Mouse (Mus musculus): ENCODE data around the gene Crybg2. TPM values are rescaled to one million over a fixed set of nuclear protein-coding genes. Genes with fewer than 3 reads are reported as not detected.

The Crybg2 gene
- polyA plus RNA-seq, 1 experiment from 2014 or later = 7.3 TPM

DNA sequence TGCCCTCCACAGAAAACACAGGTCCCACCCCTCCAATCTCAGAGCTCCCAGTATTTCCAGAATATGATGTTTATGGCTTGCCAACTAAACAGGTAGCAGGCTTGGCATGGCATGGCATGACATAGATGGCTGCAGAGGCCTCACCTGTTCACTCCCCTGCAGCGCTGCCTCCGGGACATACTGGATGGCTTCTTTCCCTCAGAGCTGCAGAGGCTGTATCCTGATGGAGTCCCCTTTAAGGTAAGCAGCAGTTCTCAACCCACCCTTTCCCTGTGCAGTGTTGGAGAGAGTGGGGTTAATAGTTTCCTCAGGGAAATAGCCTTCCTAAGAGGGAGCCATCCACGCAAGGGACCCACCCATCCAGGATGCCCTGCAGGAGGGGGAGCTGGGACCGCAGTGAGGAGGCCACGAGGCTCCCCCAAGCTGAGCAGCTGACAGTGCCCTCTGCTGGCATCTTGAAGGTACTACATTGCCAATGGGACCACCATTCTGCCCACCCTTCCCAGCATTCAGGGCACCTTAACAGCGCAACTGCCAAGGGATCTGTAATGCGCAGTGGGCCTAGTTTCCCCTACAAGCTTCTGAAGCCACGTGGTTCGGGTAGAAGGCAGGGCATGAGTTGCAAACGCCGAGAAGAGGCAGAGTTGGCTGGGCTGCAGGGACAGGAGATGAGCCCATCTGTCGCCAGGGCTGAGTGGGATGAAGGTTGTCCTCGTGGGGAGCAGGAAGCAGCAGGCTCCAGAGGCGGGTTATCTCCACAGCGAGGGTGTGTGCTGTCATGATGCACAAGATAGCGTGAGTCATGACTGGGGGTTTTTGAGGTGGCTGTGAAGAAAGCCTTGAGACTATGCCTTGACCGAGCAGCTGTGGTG is 63.3 kb downstream of the Crybg2 start:
- Histone ChIP-seq H3K9me3 (ENCODE audit: control insufficient read depth, low read depth, low read length) (no peaks in the 10 kb centered on the region), H3K27me3 (ENCODE audit: control insufficient read depth, insufficient read depth, low read length) (no peaks in the 10 kb centered on the region), H3K4me1 (ENCODE audit: control insufficient read depth, insufficient read depth, low read length) (peaks cover 19% of the 10 kb centered on the region), H3K4me2 (replicated peaks; ENCODE audit: low read depth, low read length) (no peak overlapping the region), H3K9ac (replicated peaks; ENCODE audit: low read depth, low read length) (no peak overlapping the region), H3K27ac (ENCODE audit: low read length) (no peak overlapping the region), H3K4me3 (ENCODE audit: low read depth, low read length) (no peak overlapping the region), H3K36me3 (ENCODE audit: control insufficient read depth, insufficient read depth, low read length) (no peaks in the 10 kb centered on the region)
- ATAC-seq (ENCODE audit: insufficient number of reproducible peaks, insufficient read depth, low FRiP score, low read depth) = no peak
- 26% methylated on average over 17 of the region's 17 CpGs for WGBS

DNA sequence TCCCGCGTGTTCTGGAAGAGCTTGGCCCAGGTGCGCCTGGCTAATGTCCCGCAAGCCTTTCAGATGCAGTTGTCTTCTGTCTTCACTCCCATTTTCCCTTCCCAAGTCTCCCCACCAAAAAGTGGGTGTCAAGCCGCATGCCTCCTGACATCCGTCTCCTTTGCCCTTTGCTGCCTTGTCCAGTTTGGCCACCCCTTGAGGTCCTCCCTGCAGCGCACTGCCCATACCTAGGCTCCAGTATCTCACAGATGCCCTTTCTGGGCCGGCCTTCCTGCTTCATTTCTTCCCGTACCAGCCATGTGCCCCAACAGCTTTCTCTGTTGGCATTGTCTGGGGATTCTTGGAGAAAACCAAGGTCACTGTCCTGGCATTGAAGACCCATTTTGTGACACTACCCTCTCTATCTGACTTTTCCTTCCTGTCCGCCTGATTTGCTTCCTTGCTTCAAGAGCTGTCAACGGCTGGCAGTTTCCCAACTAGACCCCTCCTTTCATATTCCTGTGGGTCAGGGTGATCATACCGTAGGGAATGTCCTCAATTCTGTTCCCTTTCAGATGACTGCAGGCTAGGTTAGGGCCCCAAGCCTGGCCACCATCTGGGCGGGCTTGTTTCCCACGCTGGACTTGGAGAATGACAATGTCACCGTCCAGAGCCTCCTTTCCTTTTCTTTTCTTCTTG is 64.9 kb downstream of the Crybg2 start:
- WGBS = 87% methylated on average over 15 of the region's 15 CpGs
- no peak for ATAC-seq (ENCODE audit: insufficient number of reproducible peaks, insufficient read depth, low FRiP score, low read depth)
- no peak overlapping the region for H3K27ac ChIP-seq (ENCODE audit: low read length)
- no peak overlapping the region for H3K4me2 ChIP-seq (replicated peaks; ENCODE audit: low read depth, low read length)
- no peaks in the 10 kb centered on the region for H3K9me3 ChIP-seq (ENCODE audit: control insufficient read depth, low read depth, low read length)
- H3K9ac ChIP-seq (replicated peaks; ENCODE audit: low read depth, low read length) = no peak overlapping the region
- H3K27me3 ChIP-seq (ENCODE audit: control insufficient read depth, insufficient read depth, low read length) = no peaks in the 10 kb centered on the region
- peaks cover 30% of the 10 kb centered on the region for H3K4me1 ChIP-seq (ENCODE audit: control insufficient read depth, insufficient read depth, low read length)
- H3K36me3 ChIP-seq (ENCODE audit: control insufficient read depth, insufficient read depth, low read length) = no peaks in the 10 kb centered on the region
- no peak overlapping the region for H3K4me3 ChIP-seq (ENCODE audit: low read depth, low read length)

DNA sequence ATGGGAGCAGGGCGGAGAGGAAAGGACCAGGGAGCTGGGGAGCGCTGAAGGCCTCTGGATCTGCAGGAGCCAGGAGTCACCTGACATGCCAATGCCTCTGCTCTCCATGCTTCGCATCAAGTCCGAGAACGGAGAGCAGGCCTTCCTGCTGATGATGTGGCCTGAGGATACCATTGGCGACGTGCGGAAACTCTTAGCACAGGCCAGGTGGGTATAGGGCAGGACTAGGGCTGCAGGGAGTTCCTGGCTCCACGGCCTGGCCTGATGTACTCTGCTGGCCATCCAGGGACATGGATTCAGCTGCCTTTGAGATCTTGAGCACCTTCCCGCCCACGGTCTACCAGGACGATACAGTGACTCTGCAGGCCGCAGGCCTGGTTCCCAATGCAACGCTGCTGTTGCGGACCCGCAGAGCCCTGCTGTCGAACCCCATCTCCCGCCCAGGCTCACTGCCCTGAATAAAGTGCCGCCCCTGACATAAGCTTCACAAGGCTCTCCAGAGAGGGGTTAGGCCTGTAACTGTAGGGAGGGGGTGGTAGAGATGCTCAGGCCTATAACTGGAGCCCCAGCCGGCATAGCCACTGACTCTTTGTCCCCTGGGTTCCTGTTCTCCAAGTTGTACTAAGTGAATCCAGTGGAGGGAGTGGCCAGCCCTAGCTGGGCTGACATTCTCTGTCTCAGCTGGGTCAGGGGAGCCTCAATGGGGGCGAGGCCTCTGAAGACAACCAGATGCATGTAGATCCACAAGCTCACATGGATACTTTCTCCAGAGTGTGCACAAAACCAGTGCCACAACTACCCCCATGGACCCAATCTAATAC is 65.9 kb downstream of the Crybg2 start:
- H3K4me2 ChIP-seq (replicated peaks; ENCODE audit: low read depth, low read length) = 0 out of 2 replicates have a peak overlapping the region, but pooled peaks have one; percentile 75
- H3K9ac ChIP-seq (replicated peaks; ENCODE audit: low read depth, low read length) = no peak overlapping the region
- H3K27ac ChIP-seq (ENCODE audit: low read length) = no peak overlapping the region
- no peak overlapping the region for H3K4me3 ChIP-seq (ENCODE audit: low read depth, low read length)
- ATAC-seq (ENCODE audit: insufficient number of reproducible peaks, insufficient read depth, low FRiP score, low read depth) = no peak
- 86% methylated on average over 21 of the region's 21 CpGs for WGBS
- H3K9me3 ChIP-seq (ENCODE audit: control insufficient read depth, low read depth, low read length) = no peaks in the 10 kb centered on the region
- peaks cover 28% of the 10 kb centered on the region for H3K4me1 ChIP-seq (ENCODE audit: control insufficient read depth, insufficient read depth, low read length)
- H3K27me3 ChIP-seq (ENCODE audit: control insufficient read depth, insufficient read depth, low read length) = no peaks in the 10 kb centered on the region
- no peaks in the 10 kb centered on the region for H3K36me3 ChIP-seq (ENCODE audit: control insufficient read depth, insufficient read depth, low read length)

DNA sequence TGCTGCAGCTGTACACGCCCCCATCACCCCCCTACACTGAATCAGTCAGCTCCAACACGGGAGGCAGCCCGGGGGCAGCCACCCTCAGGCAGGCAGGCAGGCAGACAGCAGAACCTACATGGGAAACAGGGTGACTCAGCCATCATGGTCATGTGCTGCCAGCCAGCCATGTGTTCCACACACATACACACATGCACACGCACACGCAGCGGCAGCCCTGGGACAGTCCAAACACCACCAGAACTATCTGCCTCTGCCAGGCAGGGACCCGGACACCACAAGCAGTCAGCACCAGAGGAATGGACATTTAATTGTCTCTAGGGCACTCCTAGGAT is 66.5 kb downstream of the Crybg2 start:
- no peaks in the 10 kb centered on the region for H3K9me3 ChIP-seq (ENCODE audit: control insufficient read depth, low read depth, low read length)
- H3K4me3 ChIP-seq (ENCODE audit: low read depth, low read length) = peak overlapping the region; percentile 84; the same call in 1 of the 2 replicates
- H3K36me3 ChIP-seq (ENCODE audit: control insufficient read depth, insufficient read depth, low read length) = no peaks in the 10 kb centered on the region
- peak overlapping the region; percentile 75; the same call in 1 of the 2 replicates for H3K4me2 ChIP-seq (replicated peaks; ENCODE audit: low read depth, low read length)
- H3K9ac ChIP-seq (replicated peaks; ENCODE audit: low read depth, low read length) = no peak overlapping the region
- no peak overlapping the region for H3K27ac ChIP-seq (ENCODE audit: low read length)
- H3K27me3 ChIP-seq (ENCODE audit: control insufficient read depth, insufficient read depth, low read length) = no peaks in the 10 kb centered on the region
- ATAC-seq (ENCODE audit: insufficient number of reproducible peaks, insufficient read depth, low FRiP score, low read depth) = no peak
- WGBS = 84% methylated on average over 7 of the region's 7 CpGs
- peaks cover 28% of the 10 kb centered on the region for H3K4me1 ChIP-seq (ENCODE audit: control insufficient read depth, insufficient read depth, low read length)

DNA sequence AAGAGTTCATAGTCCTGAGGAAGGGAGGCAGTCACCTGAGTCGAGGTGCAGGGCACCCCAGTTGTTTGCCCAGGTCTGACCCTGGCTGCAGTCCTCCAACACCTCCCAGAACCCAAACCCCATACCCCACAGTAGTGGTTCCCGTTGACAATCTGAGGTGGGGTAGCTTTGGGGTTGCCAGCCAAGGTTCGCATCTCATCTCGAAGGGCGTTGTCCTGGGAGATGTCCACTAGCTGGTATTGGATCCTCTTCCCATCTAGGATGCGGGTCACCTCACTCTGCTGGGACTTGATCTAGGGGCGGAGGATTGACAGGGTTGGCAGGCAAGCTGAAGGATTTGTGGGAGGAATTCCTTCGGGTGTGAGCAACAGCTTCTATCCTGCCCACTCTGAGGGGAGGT is 67.2 kb downstream of the Crybg2 start:
- H3K27ac ChIP-seq (ENCODE audit: low read length) = peak overlapping the region; percentile 97; the same call in 1 of the 2 replicates
- peak overlapping the region; percentile 75 for H3K4me2 ChIP-seq (replicated peaks; ENCODE audit: low read depth, low read length)
- WGBS = 52% methylated on average over 8 of the region's 8 CpGs
- no peak for ATAC-seq (ENCODE audit: insufficient number of reproducible peaks, insufficient read depth, low FRiP score, low read depth)
- H3K27me3 ChIP-seq (ENCODE audit: control insufficient read depth, insufficient read depth, low read length) = no peaks in the 10 kb centered on the region
- peaks cover 28% of the 10 kb centered on the region for H3K4me1 ChIP-seq (ENCODE audit: control insufficient read depth, insufficient read depth, low read length)
- H3K9ac ChIP-seq (replicated peaks; ENCODE audit: low read depth, low read length) = peak overlapping the region; percentile 83
- no peaks in the 10 kb centered on the region for H3K9me3 ChIP-seq (ENCODE audit: control insufficient read depth, low read depth, low read length)
- no peaks in the 10 kb centered on the region for H3K36me3 ChIP-seq (ENCODE audit: control insufficient read depth, insufficient read depth, low read length)
- peak overlapping the region; percentile 84 for H3K4me3 ChIP-seq (ENCODE audit: low read depth, low read length)

DNA sequence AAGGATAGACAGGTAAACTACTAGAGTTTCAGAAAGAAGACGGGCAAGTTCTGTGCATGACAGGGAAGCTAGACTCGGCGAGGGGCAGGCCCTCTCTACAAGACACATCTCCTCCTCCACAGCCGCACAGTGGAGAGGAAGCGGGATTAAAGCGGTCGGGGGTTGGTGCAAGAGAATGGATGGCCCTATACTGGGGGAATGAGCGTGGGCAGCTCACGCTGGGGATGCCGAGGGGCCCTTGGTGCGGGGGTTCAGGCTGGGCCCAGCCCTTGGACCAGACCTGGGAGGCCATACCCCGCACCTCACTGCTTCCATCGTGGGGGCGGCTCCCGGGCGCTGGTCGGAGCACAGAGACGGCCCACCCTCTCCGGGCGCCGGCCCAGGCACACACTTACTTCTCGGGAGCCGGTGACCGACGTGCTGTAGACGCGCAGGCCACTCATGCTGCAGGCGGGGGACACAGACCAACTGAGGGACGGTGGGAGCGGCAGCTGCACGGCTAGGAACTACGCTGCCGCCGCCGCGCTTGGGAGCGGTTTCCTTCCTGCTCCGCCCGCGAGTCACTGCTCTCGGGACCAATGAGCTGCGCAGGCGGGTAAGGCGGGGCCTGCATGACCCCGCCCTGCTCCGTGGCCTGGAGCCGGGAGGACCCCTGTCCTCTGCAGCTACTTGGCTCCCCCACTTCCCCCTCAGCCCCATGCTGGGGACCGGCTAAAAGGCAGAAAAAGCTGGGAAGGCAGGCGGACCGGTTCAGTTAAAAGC is 67.8 kb downstream of the Crybg2 start, which contains the start of gene Sh3bgrl3:
TSS of gene Sh3bgrl3 (minus strand) at position 569 of the 762 bp plus-strand sequence.
- peak within 1 kb of the TSS; percentile 84 for H3K4me3 ChIP-seq (ENCODE audit: low read depth, low read length)
- H3K27ac ChIP-seq (ENCODE audit: low read length) = peak within 1 kb of the TSS; percentile 97
- no peaks in the 10 kb centered on the region for H3K9me3 ChIP-seq (ENCODE audit: control insufficient read depth, low read depth, low read length)
- H3K36me3 ChIP-seq (ENCODE audit: control insufficient read depth, insufficient read depth, low read length) = no peaks in the 10 kb centered on the region
- ATAC-seq (ENCODE audit: insufficient number of reproducible peaks, insufficient read depth, low FRiP score, low read depth) = peak; percentile 91
- H3K4me1 ChIP-seq (ENCODE audit: control insufficient read depth, insufficient read depth, low read length) = peaks cover 28% of the 10 kb centered on the region
- WGBS = under 1% methylated on average over 50 of the region's 50 CpGs
- no peaks in the 10 kb centered on the region for H3K27me3 ChIP-seq (ENCODE audit: control insufficient read depth, insufficient read depth, low read length)
- H3K9ac ChIP-seq (replicated peaks; ENCODE audit: low read depth, low read length) = peak within 1 kb of the TSS; percentile 83
- H3K4me2 ChIP-seq (replicated peaks; ENCODE audit: low read depth, low read length) = peak within 1 kb of the TSS; percentile 75

DNA sequence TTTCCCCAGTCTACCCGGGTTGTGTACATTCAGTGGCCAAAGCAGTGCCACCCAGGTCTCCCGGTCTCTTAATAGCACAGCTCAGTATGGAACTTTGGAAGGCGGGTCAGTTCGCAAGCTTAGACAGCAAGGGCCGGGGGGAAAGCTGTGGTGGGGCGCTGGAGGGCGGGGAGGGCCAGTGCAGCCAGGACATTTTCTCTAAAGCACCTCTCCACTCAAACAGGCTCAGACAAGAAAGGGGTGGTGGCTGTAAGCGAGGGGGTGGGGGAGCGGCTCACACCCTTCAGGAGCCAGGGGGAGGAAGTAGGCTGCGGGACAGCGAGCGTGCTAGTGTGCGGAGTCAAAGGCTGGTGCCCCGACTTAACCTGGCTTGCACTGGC is 68.4 kb downstream of the Crybg2 start:
- WGBS = 2% methylated on average over 14 of the region's 14 CpGs
- H3K9ac ChIP-seq (replicated peaks; ENCODE audit: low read depth, low read length) = peak overlapping the region; percentile 83
- no peaks in the 10 kb centered on the region for H3K36me3 ChIP-seq (ENCODE audit: control insufficient read depth, insufficient read depth, low read length)
- H3K27ac ChIP-seq (ENCODE audit: low read length) = peak overlapping the region; percentile 97
- ATAC-seq (ENCODE audit: insufficient number of reproducible peaks, insufficient read depth, low FRiP score, low read depth) = peak; percentile 61
- no peaks in the 10 kb centered on the region for H3K9me3 ChIP-seq (ENCODE audit: control insufficient read depth, low read depth, low read length)
- no peaks in the 10 kb centered on the region for H3K27me3 ChIP-seq (ENCODE audit: control insufficient read depth, insufficient read depth, low read length)
- peak overlapping the region; percentile 75 for H3K4me2 ChIP-seq (replicated peaks; ENCODE audit: low read depth, low read length)
- H3K4me1 ChIP-seq (ENCODE audit: control insufficient read depth, insufficient read depth, low read length) = peaks cover 28% of the 10 kb centered on the region
- H3K4me3 ChIP-seq (ENCODE audit: low read depth, low read length) = peak overlapping the region; percentile 84
